Mouse (Mus musculus): ENCODE results near the gene Npas2. TPM values are rescaled to one million over a fixed set of nuclear protein-coding genes. Genes with fewer than 3 reads are reported as not detected.
A peak's percentile ranks its signal among the peaks of the same experiment; 100 is the strongest.

The Npas2 gene
- polyA plus RNA-seq, 1 experiment from 2014 or later: 0.59 TPM

DNA sequence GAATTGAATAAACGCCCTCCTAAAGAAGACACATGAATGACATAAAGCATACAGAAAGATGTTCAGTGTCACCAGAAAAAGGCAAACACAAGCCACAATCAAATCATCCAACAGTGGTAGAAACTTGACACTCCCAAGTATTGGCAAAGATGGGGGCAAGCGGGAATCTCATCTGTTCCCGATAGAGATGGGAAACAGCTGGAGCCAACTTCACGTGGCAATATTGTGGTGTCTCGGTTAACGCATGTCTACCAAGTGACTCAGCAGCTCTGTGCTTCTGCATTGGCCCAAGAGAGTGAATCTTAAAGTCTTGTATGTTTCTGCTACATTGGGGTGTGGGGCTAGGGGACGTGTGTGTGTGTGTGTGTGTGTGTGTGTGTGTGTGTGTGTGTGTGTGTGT is 89.8 kb downstream of the Npas2 start:
- Histone ChIP-seq H3K4me3 (ENCODE audit: low read depth, low read length) (no peak overlapping the region), H3K4me2 (no peak overlapping the region), H3K4me1 (ENCODE audit: insufficient read depth) (peaks cover 7% of the 10 kb centered on the region), H3K9ac (no peak overlapping the region), H3K27me3 (ENCODE audit: insufficient read depth, low read length) (no peaks in the 10 kb centered on the region), H3K27ac (ENCODE audit: low read depth) (no peak overlapping the region), H3K9me3 (ENCODE audit: low read depth, low read length) (no peaks in the 10 kb centered on the region), H3K36me3 (ENCODE audit: insufficient read depth) (no peaks in the 10 kb centered on the region)
- WGBS: 52% methylated on average over 7 of the region's 7 CpGs
- DNase-seq (peak; percentile 78), ATAC-seq (ENCODE audit: insufficient read depth) (peak; percentile 48; the same call in 1 of the 2 replicates)
- TF ChIP-seq CTCF (IDR thresholded peaks at IDR 0.05; ENCODE audit: low read depth): no peak

DNA sequence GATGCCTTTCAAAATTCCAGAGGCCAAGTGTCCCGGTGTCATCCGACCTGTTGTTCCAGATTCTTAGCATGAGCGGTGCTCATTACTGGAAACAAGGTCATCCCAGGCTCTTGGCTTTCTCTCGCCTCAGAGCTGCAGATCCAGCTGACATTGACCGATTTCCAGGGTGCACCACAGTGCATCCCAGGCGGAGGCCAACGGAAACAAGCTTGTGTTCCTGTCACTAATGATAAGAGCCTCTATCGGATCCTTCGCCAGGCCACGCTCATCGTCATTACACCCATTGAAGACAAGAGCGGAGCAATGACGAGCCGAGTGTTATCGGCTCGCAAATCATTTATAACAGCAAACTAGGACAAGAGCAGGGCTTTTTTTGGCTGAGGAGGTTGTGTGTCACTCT is 91.3 kb downstream of the Npas2 start:
- ATAC-seq (ENCODE audit: insufficient read depth) (no peak), DNase-seq (peak; percentile 71)
- H3K36me3 ChIP-seq (ENCODE audit: insufficient read depth): no peaks in the 10 kb centered on the region
- H3K27me3 ChIP-seq (ENCODE audit: insufficient read depth, low read length): no peaks in the 10 kb centered on the region
- WGBS: 42% methylated on average over 16 of the region's 16 CpGs
- TF ChIP-seq CTCF (IDR thresholded peaks at IDR 0.05; ENCODE audit: low read depth): no peak
- no peak overlapping the region for H3K27ac ChIP-seq (ENCODE audit: low read depth)
- H3K4me3 ChIP-seq (ENCODE audit: low read depth, low read length): no peak overlapping the region
- H3K4me2 ChIP-seq: no peak overlapping the region
- H3K4me1 ChIP-seq (ENCODE audit: insufficient read depth): peaks cover 7% of the 10 kb centered on the region
- no peaks in the 10 kb centered on the region for H3K9me3 ChIP-seq (ENCODE audit: low read depth, low read length)
- H3K9ac ChIP-seq: no peak overlapping the region

GRCm38 (mm10) chr1:39287076-39287475 is 93.5 kb downstream of the Npas2 start:
- TF ChIP-seq CTCF (IDR thresholded peaks at IDR 0.05; ENCODE audit: low read depth): no peak
- ATAC-seq (ENCODE audit: insufficient read depth): no peak
- no peaks in the 10 kb centered on the region for H3K36me3 ChIP-seq (ENCODE audit: insufficient read depth)
- no peaks in the 10 kb centered on the region for H3K27me3 ChIP-seq (ENCODE audit: insufficient read depth, low read length)
- no peaks in the 10 kb centered on the region for H3K9me3 ChIP-seq (ENCODE audit: low read depth, low read length)
- no peak overlapping the region for H3K4me2 ChIP-seq
- no peaks in the 10 kb centered on the region for H3K4me1 ChIP-seq (ENCODE audit: insufficient read depth)
- H3K9ac ChIP-seq: no peak overlapping the region
- WGBS: 93% methylated on average over 9 of the region's 9 CpGs
- no peak for DNase-seq
- H3K27ac ChIP-seq (ENCODE audit: low read depth): no peak overlapping the region
- no peak overlapping the region for H3K4me3 ChIP-seq (ENCODE audit: low read depth, low read length)

GRCm38 (mm10) chr1:39287831-39288230 is 94.3 kb downstream of the Npas2 start:
- H3K4me1 ChIP-seq (ENCODE audit: insufficient read depth): no peaks in the 10 kb centered on the region
- no peak for TF ChIP-seq CTCF (IDR thresholded peaks at IDR 0.05; ENCODE audit: low read depth)
- no peak overlapping the region for H3K9ac ChIP-seq
- no peaks in the 10 kb centered on the region for H3K9me3 ChIP-seq (ENCODE audit: low read depth, low read length)
- no peaks in the 10 kb centered on the region for H3K36me3 ChIP-seq (ENCODE audit: insufficient read depth)
- no peak overlapping the region for H3K4me3 ChIP-seq (ENCODE audit: low read depth, low read length)
- DNase-seq (no peak), ATAC-seq (ENCODE audit: insufficient read depth) (no peak)
- 39% methylated on average over 4 of the region's 4 CpGs for WGBS
- H3K27ac ChIP-seq (ENCODE audit: low read depth): no peak overlapping the region
- no peaks in the 10 kb centered on the region for H3K27me3 ChIP-seq (ENCODE audit: insufficient read depth, low read length)
- H3K4me2 ChIP-seq: no peak overlapping the region

- DNase-seq (no peak), ATAC-seq (ENCODE audit: insufficient read depth) (no peak)
- H3K36me3 ChIP-seq (ENCODE audit: insufficient read depth): no peaks in the 10 kb centered on the region
- WGBS: 37% methylated on average over 3 of the region's 3 CpGs
- no peaks in the 10 kb centered on the region for H3K27me3 ChIP-seq (ENCODE audit: insufficient read depth, low read length)
- H3K27ac ChIP-seq (ENCODE audit: low read depth): no peak overlapping the region
- no peak overlapping the region for H3K9ac ChIP-seq
- no peak for TF ChIP-seq CTCF (IDR thresholded peaks at IDR 0.05; ENCODE audit: low read depth)
- H3K4me1 ChIP-seq (ENCODE audit: insufficient read depth): no peaks in the 10 kb centered on the region
- H3K4me2 ChIP-seq: no peak overlapping the region
- H3K4me3 ChIP-seq (ENCODE audit: low read depth, low read length): no peak overlapping the region
- H3K9me3 ChIP-seq (ENCODE audit: low read depth, low read length): no peaks in the 10 kb centered on the region
Measured at GRCm38 (mm10) chr1:39288425-39288824, 94.9 kb downstream of the Npas2 start.

- 32% methylated on average over 3 of the region's 3 CpGs for WGBS
- DNase-seq (peak; percentile 65), ATAC-seq (ENCODE audit: insufficient read depth) (peak; percentile 63; the same call in 1 of the 2 replicates)
- Histone ChIP-seq H3K36me3 (ENCODE audit: insufficient read depth) (no peaks in the 10 kb centered on the region), H3K4me1 (ENCODE audit: insufficient read depth) (no peaks in the 10 kb centered on the region), H3K27ac (ENCODE audit: low read depth) (peak overlapping the region; percentile 66), H3K9me3 (ENCODE audit: low read depth, low read length) (no peaks in the 10 kb centered on the region), H3K4me3 (ENCODE audit: low read depth, low read length) (no peak overlapping the region), H3K27me3 (ENCODE audit: insufficient read depth, low read length) (no peaks in the 10 kb centered on the region), H3K4me2 (no peak overlapping the region), H3K9ac (no peak overlapping the region)
- no peak for TF ChIP-seq CTCF (IDR thresholded peaks at IDR 0.05; ENCODE audit: low read depth)
Measured at GRCm38 (mm10) chr1:39292001-39292400, 98.5 kb downstream of the Npas2 start.

- no peaks in the 10 kb centered on the region for H3K4me1 ChIP-seq (ENCODE audit: insufficient read depth)
- ATAC-seq (ENCODE audit: insufficient read depth): no peak
- H3K4me2 ChIP-seq: no peak overlapping the region
- H3K27ac ChIP-seq (ENCODE audit: low read depth): no peak overlapping the region
- no peak overlapping the region for H3K9ac ChIP-seq
- H3K36me3 ChIP-seq (ENCODE audit: insufficient read depth): no peaks in the 10 kb centered on the region
- TF ChIP-seq CTCF (IDR thresholded peaks at IDR 0.05; ENCODE audit: low read depth): no peak
- 91% methylated on average over 9 of the region's 9 CpGs for WGBS
- H3K4me3 ChIP-seq (ENCODE audit: low read depth, low read length): no peak overlapping the region
- no peak for DNase-seq
- H3K9me3 ChIP-seq (ENCODE audit: low read depth, low read length): no peaks in the 10 kb centered on the region
- H3K27me3 ChIP-seq (ENCODE audit: insufficient read depth, low read length): no peaks in the 10 kb centered on the region
Measured at GRCm38 (mm10) chr1:39298294-39298693, 104.8 kb downstream of the Npas2 start.

DNA sequence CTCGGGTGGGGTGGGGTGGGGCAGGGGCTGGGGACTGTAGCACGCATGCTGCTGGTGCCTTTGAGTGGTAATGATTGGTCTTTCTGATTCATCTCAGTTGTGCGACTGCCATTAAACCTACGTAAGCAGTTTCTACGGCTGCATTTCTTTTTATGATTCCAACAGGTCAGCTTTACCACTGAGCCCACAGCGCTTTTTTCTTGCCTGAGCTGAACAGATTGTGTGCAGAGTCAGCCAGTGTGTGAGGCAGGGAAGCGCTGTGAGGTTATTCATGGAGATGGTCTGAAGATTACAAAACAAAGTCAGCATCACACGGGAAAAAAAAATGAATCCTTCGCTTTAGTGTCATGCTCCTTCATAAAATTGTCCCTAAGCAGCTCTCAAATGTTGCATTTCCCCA is 106.7 kb downstream of the Npas2 start:
- Histone ChIP-seq H3K4me1 (ENCODE audit: insufficient read depth) (no peaks in the 10 kb centered on the region), H3K27me3 (ENCODE audit: insufficient read depth, low read length) (no peaks in the 10 kb centered on the region), H3K4me3 (ENCODE audit: low read depth, low read length) (no peak overlapping the region), H3K27ac (ENCODE audit: low read depth) (no peak overlapping the region), H3K9me3 (ENCODE audit: low read depth, low read length) (no peaks in the 10 kb centered on the region), H3K4me2 (no peak overlapping the region), H3K36me3 (ENCODE audit: insufficient read depth) (no peaks in the 10 kb centered on the region), H3K9ac (no peak overlapping the region)
- ATAC-seq (ENCODE audit: insufficient read depth): no peak
- DNase-seq: no peak
- 91% methylated on average over 9 of the region's 9 CpGs for WGBS
- TF ChIP-seq CTCF (IDR thresholded peaks at IDR 0.05; ENCODE audit: low read depth): no peak
